Mouse (Mus musculus) CH12.LX (cell line): ENCODE data around the gene Acsbg1. TPM values are rescaled to one million over a fixed set of nuclear protein-coding genes. Genes with fewer than 3 reads are reported as not detected.
A peak's percentile ranks its signal among the peaks of the same experiment; 100 is the strongest.

Source experiments
- DNase-seq: peaks from one replicate; pipeline ENCODE4 v3.0.0-alpha.2; 2013; ENCODE audit errors: extremely low read depth
- H3K27ac ChIP-seq: 2 replicates; pipeline ENCODE4 v1.5.1; 2012; ENCODE audit warnings: low read depth, mild to moderate bottlenecking, control low read depth, moderate library complexity; ENCODE audit not compliant: insufficient read depth
- H3K27me3 ChIP-seq: replicated peaks from 2 replicates; pipeline ENCODE3; 2012; ENCODE audit warnings: inconsistent platforms
- H3K36me3 ChIP-seq, 2 experiments: replicated peaks in 1 of 2; 2 replicates each; pipeline versions ENCODE3 to v1.6.1; 2012; ENCODE audit warnings: inconsistent platforms in 1 of 2, low read length in 1 of 2, mild to moderate bottlenecking in 1 of 2, mixed read lengths in 1 of 2, moderate library complexity in 1 of 2; ENCODE audit not compliant: control insufficient read depth in 1 of 2, insufficient read depth in 1 of 2
- H3K4me1 ChIP-seq, 2 experiments: 2 replicates each; pipeline ENCODE4 v1.6.1; 2012; ENCODE audit warnings: inconsistent platforms in 1 of 2, moderate library complexity in 1 of 2; ENCODE audit not compliant: insufficient read depth in 2 of 2, control insufficient read depth in 1 of 2
- H3K4me2 ChIP-seq: 2 replicates; pipeline ENCODE4 v1.6.1; 2012; ENCODE audit warnings: low read depth, mild to moderate bottlenecking, control low read depth; ENCODE audit not compliant: poor library complexity, insufficient read depth, severe bottlenecking
- H3K4me3 ChIP-seq, 3 experiments: fragments of 150-350 bp in 1 of 3; sonication (generic) in 1 of 3; replicated peaks in 1 of 3; 2 replicates each; pipeline versions ENCODE3 to v1.5.1; 2011 to 2012; ENCODE audit warnings: low read depth in 2 of 3, low read length in 2 of 3, mild to moderate bottlenecking in 2 of 3, moderate library complexity in 2 of 3, control low read depth in 1 of 3, improper control_type of control experiment in 1 of 3, inconsistent platforms in 1 of 3, mixed read lengths in 1 of 3; ENCODE audit not compliant: poor library complexity in 1 of 3
- H3K79me2 ChIP-seq: replicated peaks from 2 replicates; pipeline ENCODE4 v1.6.1; 2012; ENCODE audit warnings: mild to moderate bottlenecking, moderate library complexity; ENCODE audit not compliant: control insufficient read depth, poor library complexity, insufficient read depth, severe bottlenecking; ENCODE audit errors: extremely low read depth
- H3K9ac ChIP-seq: 2 replicates; pipeline ENCODE4 v1.6.1; 2012; ENCODE audit warnings: low read depth, mild to moderate bottlenecking, control low read depth, moderate library complexity; ENCODE audit not compliant: insufficient read depth
- H3K9me3 ChIP-seq: replicated peaks from 2 replicates; pipeline ENCODE3; 2012; ENCODE audit warnings: low read length, inconsistent platforms, mixed read lengths
- BHLHE40 ChIP-seq: IDR thresholded peaks from 2 replicates; pipeline ENCODE4 v1.6.1; 2011; ENCODE audit warnings: mild to moderate bottlenecking, low read depth, low read length, improper control_type of control experiment
- CHD1 ChIP-seq: IDR thresholded peaks from 2 replicates; pipeline ENCODE4 v1.6.1; 2012; ENCODE audit warnings: low read depth, low read length, improper control_type of control experiment, inconsistent platforms
- CHD2 ChIP-seq: IDR thresholded peaks from 2 replicates; pipeline ENCODE4 v1.6.1; 2011; ENCODE audit warnings: low read length, improper control_type of control experiment
- E2F4 ChIP-seq: IDR thresholded peaks from 2 replicates; pipeline ENCODE4 v1.6.1; 2011; ENCODE audit warnings: low read depth, low read length, improper control_type of control experiment; ENCODE audit not compliant: insufficient replicate concordance
- ELF1 ChIP-seq: IDR thresholded peaks from 2 replicates; pipeline ENCODE4 v1.6.1; 2014; ENCODE audit warnings: low read depth, mild to moderate bottlenecking, inconsistent platforms, low read length, improper control_type of control experiment
- EP300 ChIP-seq: IDR thresholded peaks from 2 replicates; pipeline ENCODE4 v1.6.1; 2011; ENCODE audit warnings: low read length, improper control_type of control experiment
- ETS1 ChIP-seq: conservative IDR thresholded peaks from 2 replicates; pipeline ENCODE4 v1.6.1; 2012; ENCODE audit warnings: low read depth, mild to moderate bottlenecking, inconsistent platforms, low read length, improper control_type of control experiment, moderate library complexity
- HCFC1 ChIP-seq: IDR thresholded peaks from 2 replicates; pipeline ENCODE4 v1.6.1; 2012; ENCODE audit warnings: low read depth, mild to moderate bottlenecking, inconsistent platforms, low read length, improper control_type of control experiment
- IRF4 ChIP-seq: IDR thresholded peaks from 2 replicates; pipeline ENCODE4 v1.6.1; 2014; ENCODE audit warnings: low read depth, mild to moderate bottlenecking, inconsistent platforms, low read length, improper control_type of control experiment
- JUN ChIP-seq: IDR thresholded peaks from 2 replicates; pipeline ENCODE4 v1.6.1; 2011; ENCODE audit warnings: low read depth, mild to moderate bottlenecking, low read length, improper control_type of control experiment, moderate library complexity; ENCODE audit not compliant: insufficient read depth
- JUND ChIP-seq: conservative IDR thresholded peaks from 2 replicates; pipeline ENCODE4 v1.6.1; 2011; ENCODE audit warnings: low read depth, low read length, improper control_type of control experiment
- MAFK ChIP-seq: IDR thresholded peaks from 2 replicates; pipeline ENCODE4 v1.6.1; 2011; ENCODE audit warnings: low read length, improper control_type of control experiment; ENCODE audit not compliant: insufficient replicate concordance
- MAZ ChIP-seq: IDR thresholded peaks from 2 replicates; pipeline ENCODE4 v1.6.1; 2012; ENCODE audit warnings: low read depth, mild to moderate bottlenecking, inconsistent platforms, low read length, improper control_type of control experiment, moderate library complexity
- MEF2A ChIP-seq: IDR thresholded peaks from 2 replicates; pipeline ENCODE4 v1.6.1; 2014; ENCODE audit warnings: low read depth, mild to moderate bottlenecking, inconsistent platforms, low read length, improper control_type of control experiment, borderline replicate concordance
- MXI1 ChIP-seq: IDR thresholded peaks from 2 replicates; pipeline ENCODE4 v1.6.1; 2011; ENCODE audit warnings: mild to moderate bottlenecking, low read depth, low read length, improper control_type of control experiment
- NRF1 ChIP-seq: IDR thresholded peaks from 2 replicates; pipeline ENCODE4 v1.6.1; 2014; ENCODE audit warnings: low read depth, mild to moderate bottlenecking, inconsistent platforms, low read length, improper control_type of control experiment, moderate library complexity
- POLR2A ChIP-seq: IDR thresholded peaks from 2 replicates; pipeline ENCODE4 v1.6.1; 2011; ENCODE audit warnings: low read depth, mild to moderate bottlenecking, improper control_type of control experiment, low read length
- SIN3A ChIP-seq: IDR thresholded peaks from 2 replicates; pipeline ENCODE4 v1.6.1; 2012; ENCODE audit warnings: low read length, improper control_type of control experiment, inconsistent platforms
- TBP ChIP-seq: conservative IDR thresholded peaks from 2 replicates; pipeline ENCODE4 v1.6.1; 2011; ENCODE audit warnings: low read depth, low read length, improper control_type of control experiment
- TCF12 ChIP-seq: IDR thresholded peaks from 2 replicates; pipeline ENCODE4 v1.6.1; 2014; ENCODE audit warnings: low read depth, mild to moderate bottlenecking, inconsistent platforms, low read length, improper control_type of control experiment
- UBTF ChIP-seq: IDR thresholded peaks from 2 replicates; pipeline ENCODE4 v1.6.1; 2012; ENCODE audit warnings: low read depth, mild to moderate bottlenecking, inconsistent platforms, low read length, improper control_type of control experiment, moderate library complexity
- USF1 ChIP-seq: IDR thresholded peaks from 2 replicates; pipeline ENCODE4 v1.6.1; 2014; ENCODE audit warnings: low read depth, mild to moderate bottlenecking, inconsistent platforms, low read length, improper control_type of control experiment
- ZKSCAN1 ChIP-seq: IDR thresholded peaks from 2 replicates; pipeline ENCODE4 v1.6.1; 2012; ENCODE audit warnings: low read depth, inconsistent platforms, low read length, improper control_type of control experiment, borderline replicate concordance
- ZNF384 ChIP-seq: IDR thresholded peaks from 2 replicates; pipeline ENCODE4 v1.6.1; 2012; ENCODE audit warnings: low read depth, low read length, improper control_type of control experiment, inconsistent platforms
- dilution Hi-C: fragments of 300-500 bp; cut with MboI; formaldehyde crosslinking; loops from 2 replicates; pipeline ENCODE4 v1.14.3; 2020; ENCODE audit warnings: low sequenced_read_pairs; ENCODE audit not compliant: extremely low pct_unique_long_range_greater_than_20kb, extremely low pct_ligation_motif_present
- in situ Hi-C: fragments of 300-500 bp; cut with MboI; formaldehyde crosslinking; loops from 3 replicates; pipeline ENCODE4 v1.14.3; 2019; ENCODE audit warnings: low sequenced_read_pairs, low pct_ligation_motif_present, low pct_unique_long_range_greater_than_20kb, mixed read lengths
- polyA plus RNA-seq: library from polyadenylated mRNA; unstranded; fragments of >175 nt; gene quantifications from 2 replicates; pipeline ENCODE4 v1.2.1, GENCODE M21; 2012; ENCODE audit warnings: low read depth; ENCODE audit not compliant: insufficient read length
- total RNA-seq, 2 experiments: library from RNA; depleted of rRNA; stranded (reverse); fragments of 300-350 nt in 1 of 2; fragments of >200 nt in 1 of 2; gene quantifications; 2 replicates each; pipeline ENCODE4 v1.2.3; 2012 to 2014

The Acsbg1 gene
- total and polyA plus RNA-seq, 3 experiments = 16.8 to 24.0 (median 23.6) TPM

DNA sequence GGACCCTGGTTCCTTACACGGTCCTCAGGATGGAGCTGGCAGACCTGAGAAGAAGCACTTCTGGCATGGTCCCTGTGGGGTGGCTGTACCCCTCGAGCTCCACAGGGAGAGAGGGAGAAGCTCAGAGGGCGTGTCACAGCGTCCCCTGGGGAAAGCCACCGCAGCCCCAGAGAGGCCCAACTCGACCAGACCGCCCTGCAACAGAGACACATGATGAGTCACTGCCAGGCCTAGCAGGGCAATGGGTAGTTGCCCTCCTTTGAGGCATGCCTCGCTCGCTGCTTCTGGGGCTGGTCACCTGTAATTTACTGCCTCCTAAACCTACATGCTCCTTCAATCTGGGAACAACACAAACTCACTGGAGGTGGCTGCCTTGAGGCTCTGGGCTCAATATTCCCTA is 15.4 kb downstream of the Acsbg1 start (continued):
- TF ChIP-seq E2F4 = no peak
- TF ChIP-seq TCF12 = peak; percentile 78; the same call in 1 of the 2 replicates
- peak; percentile 62 for TF ChIP-seq ETS1

DNA sequence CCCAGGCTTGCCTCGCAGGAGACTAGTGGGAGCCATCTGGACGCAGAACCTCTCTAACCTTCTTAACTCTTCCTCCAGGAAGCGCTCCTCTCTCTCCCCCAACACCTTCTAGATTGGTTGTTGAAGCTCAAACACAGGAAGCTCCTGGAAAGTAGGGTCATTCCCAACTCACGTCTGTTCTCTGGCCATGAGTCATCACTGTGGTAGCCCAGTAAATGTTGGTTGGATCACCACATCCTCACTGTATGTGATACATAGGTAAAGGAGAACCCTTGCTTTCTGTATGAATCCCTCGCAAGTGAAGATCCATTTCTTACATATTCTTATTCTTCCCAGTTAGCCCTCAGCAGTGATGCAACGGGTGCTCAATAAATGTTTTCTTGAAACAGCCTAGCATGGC is 16.1 kb downstream of the Acsbg1 start:
- dilution Hi-C loops = no loop called here
- Histone ChIP-seq H3K4me3 (no peak overlapping the region), H3K4me1 (peaks cover 37 to 73% of the 10 kb centered on the region in 2 experiments), H3K9me3 (no peaks in the 10 kb centered on the region), H3K27me3 (no peaks in the 10 kb centered on the region), H3K4me2 (no peak overlapping the region), H3K27ac (no peak overlapping the region), H3K36me3 (peaks cover 0 to 6% of the 10 kb centered on the region in 2 experiments), H3K9ac (no peak overlapping the region), H3K79me2 (0 out of 2 replicates have a peak, but pooled peaks cover 4% of the 10 kb centered on the region)
- in situ Hi-C loops = no loop called here
- TF ChIP-seq SIN3A (no peak), IRF4 (no peak), MAZ (no peak), CHD2 (no peak), USF1 (no peak), CHD1 (no peak), NRF1 (no peak), BHLHE40 (no peak), EP300 (no peak), ZNF384 (no peak), E2F4 (no peak), MAFK (no peak), TBP (no peak), UBTF (no peak), JUND (no peak), JUN (no peak), MXI1 (no peak), TCF12 (no peak), POLR2A (no peak)
- DNase-seq = no peak

DNA sequence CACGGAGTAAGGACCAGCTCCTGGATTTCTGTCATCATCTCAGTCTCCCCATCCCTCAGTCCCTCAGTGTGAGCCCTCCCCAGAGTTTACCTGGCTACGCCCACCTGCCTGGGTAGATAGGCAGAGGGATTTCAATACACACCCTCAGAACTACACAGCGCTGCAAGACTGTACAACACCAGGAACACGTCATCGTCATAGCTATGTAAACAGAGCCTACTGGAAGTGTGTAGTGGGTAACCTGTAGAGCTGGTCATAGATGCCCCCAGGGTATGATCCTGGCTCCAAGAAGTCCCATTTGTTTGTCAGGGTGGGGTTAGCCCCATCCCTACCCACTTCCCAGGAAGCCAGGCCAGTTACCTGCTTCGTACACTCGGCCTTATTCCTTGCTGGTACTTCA is 18.5 kb downstream of the Acsbg1 start:
- Histone ChIP-seq H3K4me3 (no peak overlapping the region), H3K9me3 (no peaks in the 10 kb centered on the region), H3K27me3 (no peaks in the 10 kb centered on the region), H3K9ac (no peak overlapping the region), H3K36me3 (peaks cover 3 to 29% of the 10 kb centered on the region in 2 experiments), H3K4me1 (peaks cover 39 to 89% of the 10 kb centered on the region in 2 experiments), H3K4me2 (no peak overlapping the region), H3K79me2 (0 out of 2 replicates have a peak, but pooled peaks cover 4% of the 10 kb centered on the region), H3K27ac (no peak overlapping the region)
- in situ Hi-C loops (no loop called here), dilution Hi-C loops (no loop called here)
- TF ChIP-seq ELF1 (no peak), HCFC1 (no peak), CHD1 (no peak), ZKSCAN1 (no peak), EP300 (no peak), MEF2A (no peak), TBP (no peak), MAZ (no peak), UBTF (no peak), IRF4 (no peak), NRF1 (no peak)
- DNase-seq = no peak
